Mouse (Mus musculus): ENCODE results near the gene Get4.

DNA sequence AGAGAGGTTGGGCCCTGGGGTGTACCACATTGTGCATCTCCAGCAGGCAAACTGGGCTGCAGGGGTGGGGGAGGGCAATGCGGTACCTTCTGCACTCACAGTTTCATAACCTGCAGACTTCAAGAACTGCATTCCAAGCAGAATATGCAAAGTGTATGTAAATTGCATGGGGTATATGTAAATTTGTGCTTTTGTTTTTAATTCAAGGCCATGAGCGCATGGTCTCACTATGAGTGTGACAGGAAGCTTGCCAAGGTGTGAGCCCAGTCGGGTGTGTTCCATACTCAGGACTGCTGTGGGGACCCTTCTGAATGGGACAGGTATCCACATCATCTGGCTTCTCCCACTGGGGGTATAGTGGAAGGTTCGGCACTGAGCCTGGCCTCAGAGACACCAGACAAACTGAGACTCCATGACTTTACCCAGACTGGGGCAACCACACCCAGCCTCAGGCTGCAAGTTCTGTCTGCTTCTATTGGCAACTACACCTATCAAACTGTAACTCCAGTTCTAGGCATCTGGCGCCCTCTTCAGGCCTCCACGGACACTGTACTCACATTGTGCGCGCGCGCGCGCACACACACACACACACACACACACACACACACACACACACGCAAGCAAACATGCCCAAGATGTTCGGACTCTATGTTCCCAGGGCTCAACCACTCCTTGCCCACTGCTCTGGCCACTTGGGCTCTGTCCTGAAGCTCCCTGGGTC is 31.5 kb downstream of the Get4 start:
- no peak for TF ChIP-seq POLR2A (IDR thresholded peaks at IDR 0.05; ENCODE audit: low read depth, low read length)
- no peak for TF ChIP-seq CTCF (IDR thresholded peaks at IDR 0.05; ENCODE audit: borderline replicate concordance, insufficient read depth, low read length)

Data from embryonic fibroblast, embryonic 13.5 days (primary cell).